Mouse (Mus musculus) yolk sac, embryonic 10.5 days (tissue): ENCODE measurements around the gene Cebpzos.

ENCODE experiments used
- DNase-seq: peaks from one replicate; pipeline ENCODE4 v3.0.0-alpha.2; 2017; ENCODE audit warnings: low spot score

Gene Cebpzos

GRCm38 (mm10) chr17:78916369-78916813 is at the start of gene Cebpzos:
Gene Cebpzos, plus strand, starts transcription at chr17:78916500.
- peak; percentile 90 for DNase-seq

DNA sequence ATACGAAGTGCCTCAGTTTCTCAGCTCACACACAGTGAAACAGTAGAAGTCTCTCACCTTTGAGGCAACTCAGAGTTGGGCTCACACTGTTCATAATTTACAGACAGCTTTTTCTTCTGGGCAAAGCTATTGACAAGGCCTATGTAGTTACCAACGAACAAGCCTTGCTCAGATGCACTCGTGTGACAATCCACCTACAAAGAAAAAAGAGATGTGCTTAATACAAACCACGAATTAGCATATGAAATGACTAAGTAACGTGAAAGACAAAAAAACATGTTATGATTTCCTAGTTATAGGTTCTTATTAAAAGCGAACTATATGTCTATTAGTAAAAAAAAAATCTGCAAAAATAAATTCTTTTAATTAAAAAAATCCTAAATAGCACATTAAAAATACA is 42.4 kb upstream of the Cebpzos start:
- DNase-seq: no peak

GRCm38 (mm10) chr17:78881878-78882304 is 34.4 kb upstream of the Cebpzos start:
- DNase-seq: peak; percentile 43

GRCm38 (mm10) chr17:78882401-78883112 is 33.7 kb upstream of the Cebpzos start, which contains the start of gene Eif2ak2:
Gene Eif2ak2, minus strand, starts transcription at chr17:78882573.
- DNase-seq: peak; percentile 90

- no peak for DNase-seq
These were observed 33.0 kb upstream of the Cebpzos start for GRCm38 (mm10) chr17:78883291-78883690.

DNA sequence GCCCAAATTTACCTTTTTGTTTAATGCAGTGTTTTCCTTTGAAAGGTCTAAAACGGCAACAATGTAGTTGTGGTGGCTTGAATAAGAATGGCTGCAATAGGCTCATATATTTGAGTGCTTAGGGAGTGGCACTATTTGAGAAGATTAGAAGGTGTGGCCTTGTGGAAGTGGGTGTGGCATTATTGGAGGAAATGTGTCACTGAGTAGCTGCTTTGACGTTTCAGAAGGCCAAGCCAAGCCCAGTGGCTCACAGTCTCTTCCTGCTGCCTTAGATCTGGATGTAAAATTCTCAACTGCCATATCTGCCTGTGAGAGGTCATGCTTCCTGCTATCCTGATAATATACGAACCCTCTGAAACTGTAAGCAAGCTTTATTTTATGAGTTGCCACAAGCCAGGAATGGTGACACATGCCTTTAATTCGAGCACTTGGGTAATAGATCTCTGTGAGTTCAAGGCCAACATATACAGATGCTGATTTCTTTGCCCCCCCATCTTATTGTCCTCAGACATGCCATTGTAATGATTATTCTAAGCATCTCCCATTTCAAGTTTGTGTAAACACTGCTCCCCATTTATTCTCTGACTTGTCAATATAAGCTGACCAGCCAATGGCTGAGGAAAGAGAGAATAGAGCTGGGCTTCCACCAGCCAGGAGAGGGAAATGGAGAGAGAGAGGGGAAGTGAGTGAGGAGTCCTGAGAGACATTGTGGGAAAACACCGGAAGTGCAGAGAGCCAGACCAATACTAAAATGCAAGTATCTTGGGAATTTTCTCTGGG is 30.8 kb upstream of the Cebpzos start:
- DNase-seq: no peak

DNA sequence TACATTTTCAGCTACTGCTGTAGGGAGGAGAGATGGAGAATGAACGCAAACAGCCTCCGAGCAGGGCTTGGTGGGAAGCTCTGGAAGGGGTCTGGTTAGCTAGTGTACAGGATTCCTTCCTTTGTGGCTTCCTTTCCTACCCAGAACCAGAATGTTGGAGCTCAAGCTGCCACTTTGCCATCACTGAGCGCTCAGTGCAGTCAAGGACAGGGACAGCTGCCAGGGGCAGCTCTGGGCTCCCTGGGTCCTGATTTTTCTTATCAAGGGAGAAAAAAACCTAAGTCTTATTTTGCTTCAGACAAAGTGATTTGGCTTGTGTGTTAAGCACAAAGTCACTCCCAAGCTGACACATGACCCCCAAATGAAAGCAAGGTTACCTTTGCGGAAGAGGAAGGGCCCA is 27.7 kb upstream of the Cebpzos start:
- no peak for DNase-seq

DNA sequence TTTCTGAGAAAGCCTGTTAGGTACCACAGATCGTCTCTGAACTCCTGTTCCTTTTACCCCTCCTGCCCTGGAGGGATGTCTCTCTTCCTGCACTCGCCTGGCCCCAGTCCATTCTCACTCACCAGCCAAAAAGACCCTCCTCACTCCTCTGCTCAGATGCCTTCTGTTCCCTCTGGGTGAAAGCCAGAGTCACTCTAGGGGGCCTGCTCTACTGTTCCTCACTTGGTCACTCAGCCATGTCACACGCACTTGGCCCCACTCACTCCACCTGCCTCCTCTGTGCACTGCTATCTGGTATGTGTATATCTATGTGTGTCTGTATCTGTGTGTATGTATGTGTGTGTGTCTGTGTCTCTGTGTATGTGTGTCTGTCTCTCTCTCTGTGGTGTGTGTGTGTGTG is 27.1 kb upstream of the Cebpzos start:
- no peak for DNase-seq

- no peak for DNase-seq
These were observed 25.3 kb upstream of the Cebpzos start for GRCm38 (mm10) chr17:78891020-78891419.

- DNase-seq: no peak
These were observed 21.3 kb upstream of the Cebpzos start for GRCm38 (mm10) chr17:78894991-78895390.

- no peak for DNase-seq
These were observed 20.9 kb upstream of the Cebpzos start for GRCm38 (mm10) chr17:78895394-78895793.

- DNase-seq: no peak
These were observed 13.1 kb upstream of the Cebpzos start for GRCm38 (mm10) chr17:78903158-78903557.

DNA sequence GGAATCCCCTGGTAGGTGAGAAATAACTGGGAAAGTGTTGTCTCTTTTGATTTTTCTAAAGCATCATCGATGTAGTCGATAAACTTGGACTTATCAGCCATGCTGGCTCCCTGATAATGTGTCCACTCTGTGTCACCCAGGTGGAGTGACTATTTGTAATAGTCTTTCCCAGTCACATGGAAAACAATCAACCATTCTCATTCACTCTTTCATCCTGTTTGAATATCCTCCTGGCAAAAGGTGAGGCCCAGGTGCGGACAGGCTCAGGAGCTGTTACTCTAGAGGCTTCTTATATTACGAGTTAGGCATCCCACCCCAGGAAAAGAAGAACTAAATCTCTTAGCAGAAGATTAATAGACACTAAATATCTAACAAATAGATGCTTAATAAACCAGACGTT is 9.4 kb upstream of the Cebpzos start, which contains the start of gene Sult6b1:
TSS of gene Sult6b1 (minus strand) at position 101 of the 400 bp plus-strand sequence.
- no peak for DNase-seq

DNA sequence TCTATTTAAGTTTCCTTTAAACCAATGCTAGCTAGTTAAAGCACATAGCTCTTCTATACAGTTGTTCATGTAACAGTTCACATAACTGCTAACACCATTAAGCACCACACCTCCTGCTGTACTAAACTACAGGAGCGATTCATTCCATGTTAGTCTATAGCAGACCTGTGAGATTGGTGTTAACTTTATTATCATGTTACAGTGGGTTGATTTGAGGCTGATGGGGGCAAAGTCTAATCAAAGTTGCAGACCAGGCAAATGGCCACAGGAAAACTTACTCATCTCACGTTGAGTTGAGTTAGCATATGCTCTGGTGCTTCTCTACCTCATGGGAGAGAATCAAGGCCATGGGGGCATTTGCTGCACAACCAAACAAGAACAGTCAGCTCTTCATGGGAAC is 6.9 kb upstream of the Cebpzos start:
- DNase-seq: no peak

DNA sequence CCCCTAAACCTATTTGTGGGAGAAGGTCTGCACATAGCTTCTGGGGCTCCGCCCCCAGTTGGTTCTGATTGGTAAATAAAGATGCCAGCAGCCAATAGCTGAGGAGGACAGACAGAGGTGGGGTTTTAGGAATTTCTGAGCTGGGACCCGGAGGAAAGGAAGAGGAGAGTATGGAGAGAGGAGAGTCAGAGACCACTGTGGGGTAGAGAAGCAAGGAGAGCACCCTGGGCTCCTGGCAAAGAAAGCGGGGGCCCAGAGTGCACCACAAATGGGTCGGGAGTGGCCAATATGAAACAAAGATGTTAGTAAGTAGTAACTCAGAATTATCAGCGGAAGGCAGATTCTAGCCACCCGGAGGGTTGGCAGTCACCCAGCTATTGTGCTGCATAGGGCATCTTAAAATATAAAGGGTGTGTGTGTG is 3.4 kb upstream of the Cebpzos start:
- peak; percentile 49 for DNase-seq

DNA sequence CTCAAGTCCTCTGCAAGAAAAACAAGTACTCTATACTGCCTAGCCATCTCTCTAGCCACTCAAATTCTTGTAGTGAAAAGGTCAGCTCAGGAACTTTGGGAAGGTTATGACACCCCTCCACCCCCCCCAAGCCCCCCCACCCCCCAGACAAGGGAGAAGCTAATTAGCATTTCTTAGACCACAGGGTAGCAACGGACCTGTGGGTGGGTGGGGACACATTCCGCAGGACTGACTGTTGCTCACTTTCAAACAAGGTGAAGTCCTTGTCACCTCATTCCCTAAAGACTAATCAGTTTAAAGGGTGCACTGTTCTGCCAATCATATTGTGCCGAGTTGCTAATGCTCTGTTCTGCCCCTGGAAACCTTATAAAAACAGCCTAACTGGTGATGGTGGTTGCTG is 2.4 kb upstream of the Cebpzos start:
- no peak for DNase-seq

DNA sequence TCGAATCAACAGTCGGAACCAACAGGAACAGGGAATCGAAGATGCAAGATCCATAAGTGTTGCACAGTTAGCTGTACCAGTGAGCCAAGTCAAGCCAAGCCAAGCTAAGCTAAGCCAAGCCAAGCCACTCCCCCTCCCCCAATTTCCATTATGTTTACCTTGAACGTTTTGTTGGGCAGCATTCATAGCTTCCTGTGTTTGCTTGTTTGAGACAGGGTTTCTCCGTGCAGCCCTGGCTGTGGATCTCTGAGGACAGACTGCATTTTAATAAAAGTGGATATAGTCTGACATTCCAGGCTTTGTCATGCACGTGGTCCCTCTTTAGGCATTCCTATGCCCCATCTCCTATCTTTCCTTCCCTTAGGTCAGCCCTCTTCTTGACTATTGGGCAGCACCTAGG is 528 bp upstream of the Cebpzos start:
- no peak for DNase-seq

DNA sequence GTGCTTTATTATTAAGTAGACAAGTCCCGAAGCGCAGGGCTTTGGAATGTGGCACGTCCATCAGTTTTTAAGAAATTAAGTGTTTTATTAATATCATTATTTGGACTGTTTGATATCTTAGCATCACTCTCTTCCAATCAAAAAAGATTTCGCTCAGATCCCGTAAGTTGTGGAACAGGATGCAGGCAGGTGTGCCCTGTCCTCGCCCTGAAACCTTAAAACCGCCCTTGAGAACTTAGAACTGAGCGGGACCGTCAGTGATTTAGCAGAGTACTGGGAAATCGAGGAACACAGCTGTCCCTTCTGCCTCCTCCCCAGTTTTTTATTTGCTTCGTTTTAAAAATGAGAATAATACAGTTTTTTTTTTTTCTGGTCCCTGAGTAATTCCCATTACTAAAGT is 599 bp downstream of the Cebpzos start:
- no peak for DNase-seq

DNA sequence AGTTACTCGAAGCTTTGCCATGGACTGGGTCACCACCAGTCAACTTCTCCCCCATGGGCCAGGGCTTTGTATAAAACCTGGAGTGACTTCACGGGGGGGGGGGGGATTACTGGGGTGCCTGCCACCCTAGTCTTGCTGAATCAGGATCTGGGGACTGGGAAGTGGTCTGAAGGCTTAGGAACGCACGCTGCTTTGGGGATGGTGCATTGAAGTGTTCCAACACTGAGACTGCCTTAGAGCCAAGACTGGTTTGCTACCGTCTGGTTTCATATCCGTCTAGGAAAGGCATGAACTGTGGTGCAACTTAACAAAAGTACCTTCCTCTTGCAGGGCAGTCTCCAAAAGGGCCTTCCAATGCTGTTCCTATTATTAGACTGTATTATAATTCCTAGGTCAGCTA is 1.4 kb downstream of the Cebpzos start:
- no peak for DNase-seq

DNA sequence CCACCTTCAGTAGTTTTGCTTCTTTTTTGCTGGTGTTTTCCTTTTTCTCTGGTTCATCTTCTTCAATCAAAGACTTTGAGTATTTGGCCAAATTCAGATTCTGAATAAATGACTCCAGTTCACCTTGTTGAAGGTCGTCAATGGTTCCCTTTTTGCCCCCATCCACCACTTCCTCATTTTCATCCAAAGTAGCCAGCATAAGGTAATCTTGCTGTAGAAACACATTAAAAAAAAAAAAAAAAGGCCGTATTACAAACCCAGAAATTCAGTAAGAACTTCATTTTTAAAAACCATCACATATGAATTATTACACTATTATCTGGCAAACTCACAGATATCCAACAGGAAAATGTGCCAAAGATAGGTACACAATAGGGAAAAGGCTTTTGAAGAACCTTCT is 19.6 kb downstream of the Cebpzos start:
- no peak for DNase-seq

DNA sequence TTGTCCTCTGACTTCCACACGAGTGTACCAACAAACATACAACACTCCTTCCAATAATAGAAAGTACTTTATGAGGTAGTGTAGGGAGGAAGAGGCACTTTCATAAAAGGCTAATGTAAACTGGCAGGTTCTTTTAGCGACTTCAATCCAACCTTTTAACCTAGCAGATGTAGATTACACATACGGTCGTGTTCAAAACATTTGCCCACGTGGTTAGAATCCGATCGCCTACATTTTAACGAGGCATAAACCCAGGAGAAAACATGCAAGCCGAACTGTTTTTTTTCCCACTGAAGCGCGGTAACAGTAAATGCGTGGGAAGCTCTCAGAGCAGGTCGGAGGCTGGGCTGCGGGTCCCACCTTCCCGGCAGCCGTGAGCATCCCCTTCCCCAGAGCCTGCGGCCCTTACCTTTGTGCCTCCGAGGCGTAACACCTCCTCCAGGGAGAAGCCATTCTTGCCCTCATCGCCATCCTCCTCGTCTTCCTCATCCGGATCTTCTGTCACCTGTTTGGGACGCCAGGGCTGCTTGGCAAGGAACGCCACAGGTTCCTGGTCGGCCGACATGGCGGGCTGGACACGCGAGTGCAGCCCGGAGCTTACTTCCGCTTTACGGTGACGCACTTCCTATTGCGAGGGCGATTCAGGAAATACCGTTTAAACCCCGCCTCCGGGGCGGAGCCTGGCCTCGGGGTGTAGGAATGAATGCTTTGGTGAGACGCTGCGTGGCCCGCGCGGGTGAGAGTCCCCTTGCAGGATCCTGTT is 20.3 kb downstream of the Cebpzos start, which contains the start of the genes Cebpz and Ndufaf7:
TSS of gene Cebpz (minus strand) at position 601 of the 763 bp plus-strand sequence.
TSS of gene Ndufaf7 (plus strand) at position 671 of the 763 bp plus-strand sequence.
- DNase-seq: peak; percentile 95

DNA sequence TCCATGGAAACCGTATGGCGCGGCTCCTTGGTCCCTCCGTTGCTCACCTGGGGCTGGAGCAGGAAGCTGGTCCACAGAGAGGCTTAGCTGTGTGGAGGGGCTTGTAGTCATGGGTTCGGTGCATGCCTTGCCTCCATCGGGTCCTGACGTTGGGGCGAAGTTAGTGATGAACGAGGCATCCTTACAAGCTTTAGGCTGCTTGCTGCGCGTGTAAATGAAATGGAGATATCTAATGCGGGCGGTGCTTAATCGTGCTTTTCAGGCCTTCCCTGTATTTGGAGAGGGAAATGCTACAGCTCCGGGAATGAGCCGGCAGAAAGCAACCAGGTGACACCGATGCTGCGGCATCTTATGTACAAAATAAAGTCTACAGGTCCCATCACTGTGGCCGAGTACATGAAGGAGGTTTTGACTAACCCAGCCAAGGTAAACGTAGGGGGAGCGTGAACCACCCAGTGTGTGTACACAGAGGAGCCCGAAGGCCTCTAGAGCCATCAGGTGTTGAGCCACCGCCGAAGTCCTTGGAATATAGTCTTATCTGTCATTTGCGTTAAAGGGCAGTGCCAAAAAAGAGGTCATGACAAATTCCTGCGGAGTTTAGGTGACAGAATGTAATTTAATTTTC is 21.0 kb downstream of the Cebpzos start:
- DNase-seq: no peak
